Mouse (Mus musculus): ENCODE results near the gene Gm4907. TPM values are rescaled to one million over a fixed set of nuclear protein-coding genes. Genes with fewer than 3 reads are reported as not detected.
"Not testable (repeated sequence)": the region's sequence is repeated elsewhere in the genome, so short reads cannot be mapped to it uniquely, and the experiment has no call there.

Gm4907 gene
- not detected in 2 replicates for polyA plus RNA-seq (2012; rRNA removed)

DNA sequence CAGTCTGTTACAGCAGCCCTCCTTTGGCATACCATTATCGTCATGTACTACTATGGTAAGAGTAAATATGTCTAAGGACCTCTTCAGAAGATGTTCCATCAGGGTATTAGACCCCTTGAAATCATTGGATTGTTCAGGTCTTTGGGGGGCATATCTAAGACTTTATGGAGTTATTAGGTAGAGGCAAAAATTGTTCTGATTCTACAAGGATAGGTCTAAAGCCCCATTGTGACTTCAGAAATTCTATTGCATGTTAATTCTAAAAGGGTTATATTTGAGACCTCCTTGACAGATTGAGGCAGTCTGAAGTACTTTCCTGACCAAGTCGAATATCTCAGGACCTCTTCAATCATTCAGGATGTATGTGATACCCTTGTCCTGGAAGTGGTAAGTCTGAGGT is at the start of gene Gm4907:
Gene Gm4907 (plus strand): TSS at position 301 of the 400 bp plus-strand sequence.
- not testable (repeated sequence) for H3K4me3 ChIP-seq (replicated peaks; ENCODE audit: insufficient read depth, low read depth, low read length); H3K4me1 ChIP-seq (ENCODE audit: control insufficient read depth, insufficient read depth, low read length); H3K27ac ChIP-seq (ENCODE audit: insufficient read depth, low read length); DNase-seq; H3K27me3 ChIP-seq (ENCODE audit: control insufficient read depth, insufficient read depth, low read length)
- 44% methylated on average over 2 of the region's 2 CpGs for WGBS

DNA sequence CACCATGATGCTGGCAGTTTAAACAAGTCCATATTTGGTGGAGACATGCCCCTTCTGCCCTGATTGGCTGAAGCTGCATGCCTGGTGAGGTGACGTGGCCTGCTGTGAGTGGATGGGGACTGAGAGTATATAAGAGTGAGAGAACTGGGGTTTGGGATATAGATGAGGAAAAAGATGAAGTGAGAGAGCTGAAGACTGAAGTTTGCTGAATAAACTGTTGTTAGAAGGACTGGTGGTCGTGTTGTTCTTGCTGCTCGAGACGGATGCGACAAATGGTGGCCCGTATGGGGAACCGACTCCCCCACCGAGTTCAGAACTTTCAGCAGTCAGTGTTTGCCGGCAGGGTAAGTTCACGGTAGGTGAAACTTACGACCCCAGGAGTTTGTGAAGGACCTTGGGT is 48.6 kb upstream of the Gm4907 start:
- WGBS: 85% methylated on average over 11 of the region's 11 CpGs
- not testable (repeated sequence) for H3K27ac ChIP-seq (ENCODE audit: insufficient read depth, low read length); H3K4me1 ChIP-seq (ENCODE audit: control insufficient read depth, insufficient read depth, low read length); DNase-seq; H3K27me3 ChIP-seq (ENCODE audit: control insufficient read depth, insufficient read depth, low read length); H3K4me3 ChIP-seq (replicated peaks; ENCODE audit: insufficient read depth, low read depth, low read length)

DNA sequence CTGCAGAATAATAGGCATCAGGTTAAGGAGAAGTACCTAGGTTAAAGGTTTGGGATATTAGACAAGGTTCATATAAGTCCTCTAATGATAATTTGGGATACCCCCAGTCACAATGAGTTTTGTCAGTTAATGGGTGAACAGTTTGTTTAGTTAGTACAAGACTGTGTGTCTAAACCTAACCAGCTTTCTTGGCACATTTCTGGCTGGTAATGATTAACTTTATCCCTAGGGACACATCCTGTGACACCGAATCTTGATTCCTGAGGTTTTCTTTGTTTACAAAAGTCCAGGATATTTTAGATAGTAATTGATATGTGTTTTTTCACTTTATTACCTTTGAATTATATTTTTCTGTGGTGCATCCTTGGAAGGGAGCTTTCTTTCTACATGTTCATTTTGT is 41.4 kb upstream of the Gm4907 start:
- 83% methylated on average over 1 of the region's 1 CpGs for WGBS
- no peak overlapping the region for H3K27ac ChIP-seq (ENCODE audit: insufficient read depth, low read length)
- no peak overlapping the region for H3K4me3 ChIP-seq (replicated peaks; ENCODE audit: insufficient read depth, low read depth, low read length)
- no peak for DNase-seq
- TF ChIP-seq POLR2A (IDR thresholded peaks at IDR 0.05; ENCODE audit: borderline replicate concordance, insufficient read depth, low read length): no peak
- TF ChIP-seq CTCF (IDR thresholded peaks at IDR 0.05; ENCODE audit: borderline replicate concordance, insufficient read depth, low read depth, low read length): no peak
- H3K27me3 ChIP-seq (ENCODE audit: control insufficient read depth, insufficient read depth, low read length): no peaks in the 10 kb centered on the region
- H3K4me1 ChIP-seq (ENCODE audit: control insufficient read depth, insufficient read depth, low read length): no peaks in the 10 kb centered on the region

DNA sequence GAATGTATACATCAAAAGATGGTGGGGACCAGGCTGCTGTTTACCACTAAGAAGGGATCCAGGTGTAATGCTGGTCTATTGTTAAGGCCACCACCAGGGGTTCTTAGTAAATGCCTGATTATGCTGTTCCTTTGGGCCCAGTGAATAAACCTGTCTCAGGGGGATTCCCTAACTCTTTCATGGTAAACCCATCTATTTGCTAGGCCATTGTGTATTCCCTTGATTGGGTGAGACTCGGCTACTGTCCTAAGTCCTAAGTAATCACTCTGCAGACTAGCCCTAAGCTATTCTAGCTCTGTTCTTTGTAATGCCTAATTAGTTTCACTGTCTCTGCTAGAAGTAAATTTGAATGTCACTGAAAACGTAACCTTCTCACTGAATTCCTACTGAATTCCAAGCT is 71.8 kb downstream of the Gm4907 start:
- no peak overlapping the region for H3K27ac ChIP-seq (ENCODE audit: insufficient read depth, low read length)
- H3K4me1 ChIP-seq (ENCODE audit: control insufficient read depth, insufficient read depth, low read length): no peaks in the 10 kb centered on the region
- H3K4me3 ChIP-seq (replicated peaks; ENCODE audit: insufficient read depth, low read depth, low read length): no peak overlapping the region
- DNase-seq: no peak
- TF ChIP-seq POLR2A (IDR thresholded peaks at IDR 0.05; ENCODE audit: borderline replicate concordance, insufficient read depth, low read length) (no peak), CTCF (IDR thresholded peaks at IDR 0.05; ENCODE audit: borderline replicate concordance, insufficient read depth, low read depth, low read length) (no peak)
- 52% methylated on average over 2 of the region's 2 CpGs for WGBS
- H3K27me3 ChIP-seq (ENCODE audit: control insufficient read depth, insufficient read depth, low read length): no peaks in the 10 kb centered on the region

Other genes starting within 250 kb of the Gm4907 start
- 7.3 and 7.5 TPM in 2 replicates for gene Wdr44, start 189.5 kb upstream of the Gm4907 start, polyA plus RNA-seq (2012; rRNA removed)
- gene Gm4985, start 76.4 kb downstream of the Gm4907 start, polyA plus RNA-seq (2012; rRNA removed): not detected in 2 replicates

All from cerebellum, adult 2 months (tissue).